Mouse (Mus musculus) lung, adult 2 months (tissue): ENCODE data around the gene Poldip3.

Source experiments
- CTCF ChIP-seq: fragments of 200-500 bp; IDR thresholded peaks from 2 replicates; pipeline ENCODE4 v1.5.1; 2011; ENCODE audit warnings: mild to moderate bottlenecking, low read length, control low read depth; ENCODE audit not compliant: insufficient read depth
- POLR2A ChIP-seq: fragments of 200-500 bp; IDR thresholded peaks from 2 replicates; pipeline ENCODE4 v1.6.1; 2011; ENCODE audit warnings: low read depth, mild to moderate bottlenecking, control low read depth, low read length, borderline replicate concordance; ENCODE audit errors: extremely low read depth

GRCm38 (mm10) chr15:83156929-83157666, 7.9 kb upstream of the Poldip3 start:
- TF ChIP-seq POLR2A (peak; percentile 19; the same call in 1 of the 2 replicates), CTCF (peak; percentile 86)
